Mouse (Mus musculus) testis, postnatal 10 days (tissue): Measurements from ENCODE around the gene Actl7a.

Experiments
- DNase-seq: peaks from one replicate; pipeline ENCODE4 v3.0.0; 2021; ENCODE audit warnings: low spot score

Actl7a gene

DNA sequence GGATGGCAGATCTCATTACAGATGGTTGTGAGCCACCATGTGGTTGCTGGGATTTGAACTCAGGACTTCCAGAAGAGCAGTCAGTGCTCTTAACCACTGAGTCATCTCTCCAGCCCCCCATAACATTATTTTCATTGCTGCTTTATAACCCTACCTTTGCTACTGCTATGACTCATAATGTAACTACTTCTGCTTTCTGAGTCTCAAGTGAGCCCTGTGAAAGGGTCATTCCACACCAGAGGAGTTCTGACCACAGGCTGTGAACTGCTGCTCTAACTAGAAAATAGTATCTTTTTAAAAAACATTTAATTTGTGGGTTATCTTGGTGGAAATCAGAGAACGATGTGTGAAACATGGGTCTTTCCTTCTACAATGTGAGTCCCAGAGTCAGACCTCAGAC is 14.5 kb downstream of the Actl7a start:
- DNase-seq, result no peak

DNA sequence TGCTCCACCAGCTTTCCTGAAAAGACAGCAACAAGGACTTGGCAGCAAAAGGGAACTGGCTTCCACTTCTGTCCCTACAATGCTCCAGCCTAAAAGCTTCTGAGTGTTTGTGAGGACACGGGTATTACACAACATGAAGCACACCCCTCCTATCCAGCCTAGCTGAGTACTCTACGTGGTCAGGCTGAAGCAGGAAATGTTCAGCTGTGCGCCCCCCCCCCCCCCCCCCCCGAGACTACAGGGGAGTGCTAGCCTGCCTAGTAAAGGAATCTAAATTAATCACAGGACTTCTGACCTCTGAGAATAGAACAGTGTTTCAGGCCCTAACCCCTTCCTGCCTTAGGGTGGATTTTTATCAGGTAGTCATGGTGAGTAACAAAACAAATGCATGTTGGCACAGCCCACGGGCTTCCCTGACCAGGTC is 24.7 kb downstream of the Actl7a start:
- no peak for DNase-seq

DNA sequence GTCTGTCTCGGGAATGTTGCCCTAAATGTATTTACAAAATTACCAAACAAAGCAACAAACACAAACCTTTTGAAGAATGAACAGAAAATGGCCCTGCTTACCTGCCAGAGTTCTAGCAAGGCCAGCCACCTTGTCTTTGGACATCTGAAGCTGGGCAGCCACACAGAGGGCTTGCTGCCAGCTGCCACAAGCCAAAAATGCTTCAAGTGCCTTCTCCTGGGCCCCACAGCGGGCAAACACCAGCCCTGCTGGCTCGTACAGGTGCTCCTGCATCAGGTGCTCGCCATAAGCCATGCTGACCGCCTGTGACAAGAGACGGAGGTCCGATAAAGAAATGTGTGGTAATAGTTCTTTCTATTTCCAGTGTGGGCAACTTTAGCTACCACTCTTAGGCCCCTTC is 25.7 kb downstream of the Actl7a start:
- DNase-seq, result no peak

DNA sequence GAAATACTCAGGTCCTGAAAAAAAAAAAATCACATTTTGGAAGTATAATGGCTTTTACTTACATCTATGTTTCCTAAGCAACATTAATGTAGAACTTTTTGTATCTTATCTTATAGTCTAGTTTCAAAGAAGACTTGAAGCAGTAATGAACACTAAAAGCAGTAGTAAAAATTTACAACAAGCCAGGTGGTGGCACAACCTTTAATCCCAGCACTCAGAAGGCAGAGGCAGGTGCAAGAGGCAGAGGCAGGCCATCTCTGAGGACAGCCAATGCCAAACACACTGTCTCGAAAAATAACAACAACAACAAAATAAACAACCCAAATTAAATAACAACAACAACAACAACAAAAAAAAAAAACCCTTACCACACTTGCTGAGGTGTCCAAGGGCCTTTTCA is 27.9 kb downstream of the Actl7a start:
- DNase-seq, result no peak

DNA sequence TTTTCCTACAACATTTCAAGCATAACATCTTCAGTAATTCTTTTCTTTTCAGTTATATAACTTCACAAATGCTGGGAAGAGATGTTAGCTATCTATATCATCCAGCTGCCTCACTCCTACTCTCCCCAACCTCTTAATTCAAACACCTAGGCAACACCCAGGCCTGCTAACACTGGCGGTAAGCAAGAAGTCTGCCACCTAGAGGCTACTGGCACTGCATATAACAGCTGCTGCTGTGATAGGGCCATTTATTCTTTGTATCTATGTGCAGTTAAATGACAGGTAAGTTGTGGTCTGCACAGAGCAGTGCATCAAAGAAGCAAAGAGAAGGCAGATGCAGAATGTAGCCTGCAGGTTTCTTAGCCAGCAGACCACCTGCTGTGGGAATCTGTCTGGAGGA is 48.2 kb downstream of the Actl7a start:
- DNase-seq, result no peak
